Mouse (Mus musculus): ENCODE results near the gene Kcnd2. TPM values are rescaled to one million over a fixed set of nuclear protein-coding genes. Genes with fewer than 3 reads are reported as not detected.

Kcnd2 gene
- polyA plus RNA-seq, 1 experiment from 2014 or later: 4.3 TPM

GRCm38 (mm10) chr6:21471891-21472544, 256.7 kb downstream of the Kcnd2 start:
- H3K9ac ChIP-seq: no peak overlapping the region
- ATAC-seq (ENCODE audit: low FRiP score): no peak; the same call in 1 of the 2 replicates
- no peaks in the 10 kb centered on the region for H3K4me1 ChIP-seq
- H3K9me3 ChIP-seq: no peaks in the 10 kb centered on the region
- H3K4me2 ChIP-seq: no peak overlapping the region
- H3K27ac ChIP-seq: no peak overlapping the region
- 74% methylated on average over 1 of the region's 1 CpGs for WGBS
- no peaks in the 10 kb centered on the region for H3K27me3 ChIP-seq
- no peak overlapping the region for H3K4me3 ChIP-seq (replicated peaks)
- no peaks in the 10 kb centered on the region for H3K36me3 ChIP-seq (replicated peaks)

DNA sequence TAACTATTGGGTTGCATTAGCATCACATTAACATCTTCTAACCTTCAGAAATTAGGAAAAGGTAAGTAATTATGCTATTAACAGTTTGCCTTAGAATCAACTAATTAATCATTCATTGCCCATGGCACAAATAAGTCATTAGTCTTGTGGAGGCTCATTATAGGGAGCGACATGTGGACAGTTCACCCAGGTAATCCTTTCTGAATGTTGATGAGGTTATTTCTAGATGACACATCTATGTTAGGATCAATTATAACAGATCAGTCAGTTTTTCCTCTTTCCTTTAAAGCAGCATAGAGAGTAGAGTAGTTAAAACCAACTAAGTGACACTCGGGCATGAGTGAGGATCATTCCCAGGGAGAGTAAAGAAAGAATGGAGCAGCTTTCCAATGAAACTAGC, 267.4 kb downstream of the Kcnd2 start:
- no peaks in the 10 kb centered on the region for H3K36me3 ChIP-seq (replicated peaks)
- no peak overlapping the region for H3K27ac ChIP-seq
- no peak overlapping the region for H3K4me3 ChIP-seq (replicated peaks)
- H3K4me1 ChIP-seq: no peaks in the 10 kb centered on the region
- peak; percentile 57; the same call in 1 of the 2 replicates for ATAC-seq (ENCODE audit: low FRiP score)
- H3K9ac ChIP-seq: no peak overlapping the region
- WGBS: 60% methylated on average over 2 of the region's 2 CpGs
- no peak overlapping the region for H3K4me2 ChIP-seq
- H3K9me3 ChIP-seq: no peaks in the 10 kb centered on the region
- H3K27me3 ChIP-seq: no peaks in the 10 kb centered on the region

DNA sequence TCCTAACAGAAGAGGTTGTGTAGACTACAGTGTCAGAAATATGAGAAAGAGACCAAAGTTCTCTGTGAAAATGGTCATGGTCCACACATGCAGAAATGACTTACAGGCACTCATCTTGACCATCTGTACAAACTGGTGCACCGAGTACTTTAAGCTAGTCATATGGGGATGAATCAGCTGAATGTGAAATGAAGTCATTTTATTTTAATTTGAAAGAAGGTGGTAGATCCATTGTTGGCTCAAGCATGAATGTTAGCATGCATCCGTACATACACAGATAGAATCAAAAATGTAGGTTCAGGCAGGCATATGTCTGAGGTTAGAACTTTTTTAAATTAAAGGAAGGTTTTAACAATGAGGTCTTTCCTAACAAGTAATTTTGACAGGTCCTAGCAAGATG, 273.2 kb downstream of the Kcnd2 start:
- Histone ChIP-seq H3K9ac (no peak overlapping the region), H3K9me3 (no peaks in the 10 kb centered on the region), H3K4me3 (replicated peaks) (no peak overlapping the region), H3K4me1 (no peaks in the 10 kb centered on the region), H3K36me3 (replicated peaks) (no peaks in the 10 kb centered on the region), H3K27me3 (no peaks in the 10 kb centered on the region), H3K27ac (no peak overlapping the region), H3K4me2 (no peak overlapping the region)
- 91% methylated on average over 2 of the region's 2 CpGs for WGBS
- no peak for ATAC-seq (ENCODE audit: low FRiP score)

DNA sequence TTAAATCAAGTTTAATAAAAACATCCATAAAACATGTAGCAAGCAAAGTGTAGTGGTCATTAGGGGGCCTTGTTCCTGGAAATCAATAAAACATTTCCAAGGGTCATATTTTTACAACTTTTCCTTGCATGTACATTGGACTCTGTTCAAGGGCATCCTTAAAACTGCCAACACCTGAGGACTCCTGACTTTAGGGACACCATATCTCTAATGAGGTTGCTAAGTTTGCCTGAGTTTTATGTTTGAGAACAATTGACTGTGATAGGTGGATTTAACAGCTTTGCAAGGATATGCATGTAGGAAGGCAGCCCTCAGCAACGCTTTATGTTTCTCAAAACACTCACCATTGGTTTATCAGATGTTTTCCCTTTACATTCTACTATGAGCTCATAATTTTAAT, 287.6 kb downstream of the Kcnd2 start:
- Histone ChIP-seq H3K27ac (no peak overlapping the region), H3K9me3 (no peaks in the 10 kb centered on the region), H3K4me2 (no peak overlapping the region), H3K9ac (no peak overlapping the region), H3K36me3 (replicated peaks) (no peaks in the 10 kb centered on the region), H3K27me3 (no peaks in the 10 kb centered on the region), H3K4me1 (no peaks in the 10 kb centered on the region), H3K4me3 (replicated peaks) (no peak overlapping the region)
- ATAC-seq (ENCODE audit: low FRiP score): no peak
- 94% methylated on average over 1 of the region's 1 CpGs for WGBS

GRCm38 (mm10) chr6:21510621-21511239, 295.4 kb downstream of the Kcnd2 start:
- no peak overlapping the region for H3K4me2 ChIP-seq
- H3K27ac ChIP-seq: no peak overlapping the region
- H3K27me3 ChIP-seq: no peaks in the 10 kb centered on the region
- no peak overlapping the region for H3K4me3 ChIP-seq (replicated peaks)
- H3K4me1 ChIP-seq: no peaks in the 10 kb centered on the region
- WGBS: 85% methylated on average over 3 of the region's 3 CpGs
- no peaks in the 10 kb centered on the region for H3K9me3 ChIP-seq
- no peaks in the 10 kb centered on the region for H3K36me3 ChIP-seq (replicated peaks)
- H3K9ac ChIP-seq: no peak overlapping the region
- ATAC-seq (ENCODE audit: low FRiP score): no peak

DNA sequence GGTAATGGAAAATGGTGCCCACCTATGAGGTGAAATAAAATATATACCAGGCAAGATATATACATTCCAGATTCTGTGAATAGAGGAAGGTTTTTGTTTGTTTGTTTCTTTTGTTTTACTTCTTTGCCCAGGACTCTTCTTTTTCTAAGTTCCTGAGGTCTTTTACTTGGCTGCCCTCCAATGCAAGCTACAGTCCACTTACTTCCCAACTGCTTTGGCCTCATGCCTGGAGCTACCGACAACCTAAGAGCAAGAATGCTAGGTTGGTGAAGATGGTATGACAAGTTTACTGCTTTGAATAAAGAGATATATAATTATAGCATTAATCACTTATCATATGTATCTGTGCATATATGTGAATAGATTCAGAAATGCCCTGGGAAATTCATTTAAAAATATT, 305.0 kb downstream of the Kcnd2 start:
- Histone ChIP-seq H3K9me3 (no peaks in the 10 kb centered on the region), H3K27ac (no peak overlapping the region), H3K4me1 (no peaks in the 10 kb centered on the region), H3K4me3 (replicated peaks) (no peak overlapping the region), H3K36me3 (replicated peaks) (no peaks in the 10 kb centered on the region), H3K27me3 (no peaks in the 10 kb centered on the region), H3K9ac (no peak overlapping the region), H3K4me2 (no peak overlapping the region)
- 89% methylated on average over 1 of the region's 1 CpGs for WGBS
- no peak for ATAC-seq (ENCODE audit: low FRiP score)

- ATAC-seq (ENCODE audit: low FRiP score): no peak
- 92% methylated on average over 1 of the region's 1 CpGs for WGBS
- H3K4me1 ChIP-seq: no peaks in the 10 kb centered on the region
- H3K4me2 ChIP-seq: no peak overlapping the region
- H3K9ac ChIP-seq: no peak overlapping the region
- H3K4me3 ChIP-seq (replicated peaks): no peak overlapping the region
- H3K27ac ChIP-seq: no peak overlapping the region
- no peaks in the 10 kb centered on the region for H3K27me3 ChIP-seq
- H3K36me3 ChIP-seq (replicated peaks): no peaks in the 10 kb centered on the region
- no peaks in the 10 kb centered on the region for H3K9me3 ChIP-seq
Measured at GRCm38 (mm10) chr6:21527489-21528074, 312.3 kb downstream of the Kcnd2 start.

DNA sequence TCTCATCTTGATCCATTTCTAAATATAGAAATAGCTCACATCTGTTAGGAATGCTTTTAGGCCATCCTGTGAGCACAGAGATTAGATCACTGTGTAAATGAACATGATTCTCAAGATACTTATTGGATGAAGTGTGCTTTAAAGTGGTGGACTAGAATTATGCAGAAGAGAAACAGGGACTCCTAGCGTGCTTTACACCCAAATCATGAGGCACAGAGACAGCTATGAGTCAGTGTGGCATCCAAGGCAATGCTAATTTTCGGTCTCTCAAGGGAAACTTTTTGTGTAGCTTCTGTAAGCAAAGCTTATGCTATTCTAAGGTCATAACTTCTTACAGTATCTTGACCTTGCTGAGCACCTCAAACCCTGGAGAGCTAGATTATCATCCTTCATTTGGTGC, 318.7 kb downstream of the Kcnd2 start:
- H3K4me3 ChIP-seq (replicated peaks): no peak overlapping the region
- no peaks in the 10 kb centered on the region for H3K27me3 ChIP-seq
- no peak overlapping the region for H3K4me2 ChIP-seq
- H3K27ac ChIP-seq: no peak overlapping the region
- no peak overlapping the region for H3K9ac ChIP-seq
- H3K9me3 ChIP-seq: no peaks in the 10 kb centered on the region
- H3K36me3 ChIP-seq (replicated peaks): no peaks in the 10 kb centered on the region
- WGBS: 71% methylated on average over 2 of the region's 2 CpGs
- ATAC-seq (ENCODE audit: low FRiP score): no peak
- no peaks in the 10 kb centered on the region for H3K4me1 ChIP-seq

GRCm38 (mm10) chr6:21534820-21535219, 319.5 kb downstream of the Kcnd2 start:
- H3K4me1 ChIP-seq: no peaks in the 10 kb centered on the region
- no peaks in the 10 kb centered on the region for H3K9me3 ChIP-seq
- H3K4me3 ChIP-seq (replicated peaks): no peak overlapping the region
- 23% methylated on average over 1 of the region's 1 CpGs for WGBS
- no peak overlapping the region for H3K4me2 ChIP-seq
- no peaks in the 10 kb centered on the region for H3K36me3 ChIP-seq (replicated peaks)
- H3K27me3 ChIP-seq: no peaks in the 10 kb centered on the region
- H3K9ac ChIP-seq: no peak overlapping the region
- no peak overlapping the region for H3K27ac ChIP-seq
- peak; percentile 53; the same call in 1 of the 2 replicates for ATAC-seq (ENCODE audit: low FRiP score)

GRCm38 (mm10) chr6:21551501-21551900, 336.2 kb downstream of the Kcnd2 start:
- ATAC-seq (ENCODE audit: low FRiP score): no peak
- no peaks in the 10 kb centered on the region for H3K27me3 ChIP-seq
- H3K9me3 ChIP-seq: no peaks in the 10 kb centered on the region
- no peaks in the 10 kb centered on the region for H3K36me3 ChIP-seq (replicated peaks)
- H3K4me1 ChIP-seq: no peaks in the 10 kb centered on the region
- no peak overlapping the region for H3K27ac ChIP-seq
- no peak overlapping the region for H3K4me3 ChIP-seq (replicated peaks)
- H3K9ac ChIP-seq: no peak overlapping the region
- no peak overlapping the region for H3K4me2 ChIP-seq
- WGBS: 90% methylated on average over 9 of the region's 9 CpGs

DNA sequence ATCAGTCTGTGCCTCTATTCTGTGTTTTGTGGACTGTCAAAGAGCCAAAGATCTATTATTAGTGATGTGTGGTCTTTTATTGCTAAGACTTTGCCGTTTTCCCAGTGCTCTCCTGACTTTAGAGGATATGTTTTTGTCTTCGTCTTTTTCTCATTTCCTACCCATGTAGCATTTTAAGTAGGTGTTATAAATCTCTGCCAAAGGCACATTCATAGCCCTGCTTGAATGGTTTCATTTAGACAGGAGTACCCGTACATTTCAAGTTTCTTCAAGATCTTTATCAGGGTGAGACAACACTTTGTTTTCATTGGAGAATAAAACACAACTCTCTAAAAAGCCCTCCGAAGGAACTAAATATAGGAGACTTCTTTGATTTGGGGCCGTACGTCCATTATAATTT, 355.7 kb downstream of the Kcnd2 start:
- WGBS: 60% methylated on average over 6 of the region's 6 CpGs
- no peak overlapping the region for H3K4me3 ChIP-seq (replicated peaks)

DNA sequence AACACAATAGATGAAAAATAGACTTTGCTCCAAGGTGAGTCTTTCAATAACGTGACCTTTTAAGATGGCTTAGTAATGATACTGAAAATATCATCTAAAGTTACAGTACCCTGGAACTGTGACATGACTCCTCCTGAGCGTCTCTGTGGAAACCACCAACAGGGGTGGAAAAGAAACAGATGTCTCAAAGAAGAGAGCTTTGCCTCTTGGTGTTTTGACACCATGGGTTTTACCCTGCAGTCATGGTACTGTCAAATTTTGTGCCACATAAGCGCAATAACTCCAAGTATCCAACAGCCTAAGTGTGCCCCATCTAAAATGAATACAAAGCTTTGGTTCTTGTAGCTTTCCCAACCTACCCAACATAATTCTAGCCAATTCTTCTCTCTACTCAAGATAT, 374.9 kb downstream of the Kcnd2 start:
- Histone ChIP-seq H3K4me2 (no peak overlapping the region), H3K27ac (no peak overlapping the region), H3K27me3 (no peaks in the 10 kb centered on the region), H3K4me1 (no peaks in the 10 kb centered on the region), H3K4me3 (replicated peaks) (no peak overlapping the region), H3K9ac (no peak overlapping the region), H3K9me3 (no peaks in the 10 kb centered on the region), H3K36me3 (replicated peaks) (no peaks in the 10 kb centered on the region)
- ATAC-seq (ENCODE audit: low FRiP score): no peak
- WGBS: 72% methylated on average over 3 of the region's 3 CpGs

More for the DNA sequence above, 355.7 kb downstream of the Kcnd2 start:
- Histone ChIP-seq H3K4me1 (no peaks in the 10 kb centered on the region), H3K4me2 (no peak overlapping the region), H3K9ac (no peak overlapping the region), H3K27me3 (no peaks in the 10 kb centered on the region), H3K36me3 (replicated peaks) (no peaks in the 10 kb centered on the region), H3K27ac (no peak overlapping the region), H3K9me3 (no peaks in the 10 kb centered on the region)
- no peak for ATAC-seq (ENCODE audit: low FRiP score)

GRCm38 (mm10) chr6:21597424-21597823, 382.1 kb downstream of the Kcnd2 start:
- 65% methylated on average over 3 of the region's 3 CpGs for WGBS
- Histone ChIP-seq H3K27me3 (no peaks in the 10 kb centered on the region), H3K36me3 (replicated peaks) (no peaks in the 10 kb centered on the region), H3K4me1 (no peaks in the 10 kb centered on the region), H3K4me2 (no peak overlapping the region), H3K27ac (no peak overlapping the region), H3K9me3 (no peaks in the 10 kb centered on the region), H3K9ac (no peak overlapping the region), H3K4me3 (replicated peaks) (no peak overlapping the region)
- ATAC-seq (ENCODE audit: low FRiP score): no peak
